Mouse (Mus musculus): ENCODE results near the gene Zfp82. TPM values are rescaled to one million over a fixed set of nuclear protein-coding genes. Genes with fewer than 3 reads are reported as not detected.

The Zfp82 gene
- polyA plus RNA-seq, 1 experiment from 2014 or later: 9.9 TPM

DNA sequence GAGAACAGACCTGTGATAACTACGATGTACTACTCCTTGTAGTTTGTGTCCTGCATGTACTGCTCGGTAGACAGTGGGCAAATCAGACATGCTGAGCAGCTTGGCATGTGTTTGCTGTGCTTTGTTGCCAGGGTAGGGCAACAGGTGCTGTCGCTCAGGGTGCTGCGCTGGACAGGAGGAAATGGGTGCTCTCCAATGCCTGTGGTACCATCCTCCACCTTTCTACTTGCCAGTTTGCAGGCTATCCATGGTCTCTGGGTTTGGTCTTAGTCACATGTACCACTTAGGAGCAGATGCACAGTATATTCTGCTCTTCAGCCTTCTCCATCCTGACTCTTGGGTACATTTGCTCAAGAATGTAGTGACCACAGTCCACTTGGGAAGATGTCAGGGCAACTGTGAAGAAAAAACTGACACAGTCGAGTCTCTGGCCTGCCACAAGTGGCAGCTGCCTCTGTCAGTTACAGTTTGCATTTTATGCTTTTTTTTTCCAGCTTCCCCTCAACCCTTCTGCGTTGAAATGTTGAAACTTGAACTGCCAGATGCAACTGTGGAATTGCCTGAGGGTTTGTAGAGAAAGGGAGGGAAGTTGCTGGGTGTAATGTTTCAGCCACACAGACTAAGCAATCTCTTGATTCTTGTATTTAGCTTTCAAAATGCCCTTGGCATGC, 64.5 kb downstream of the Zfp82 start:
- no peak for DNase-seq (ENCODE audit: low spot score)
- H3K27ac ChIP-seq (ENCODE audit: low read depth, low read length): peak overlapping the region; percentile 23; the same call in 1 of the 2 replicates
- no peaks in the 10 kb centered on the region for H3K27me3 ChIP-seq (ENCODE audit: control insufficient read depth, insufficient read depth, low read length)
- no peak overlapping the region for H3K4me2 ChIP-seq (ENCODE audit: low read depth)
- WGBS: 84% methylated on average over 6 of the region's 6 CpGs
- no peak for ATAC-seq (ENCODE audit: insufficient read depth, low FRiP score, low TSS enrichment)
- H3K36me3 ChIP-seq (ENCODE audit: control insufficient read depth, insufficient read depth, low read length): no peaks in the 10 kb centered on the region; the same call in 1 of the 2 replicates
- H3K9me3 ChIP-seq (ENCODE audit: control insufficient read depth, low read length): no peaks in the 10 kb centered on the region
- H3K4me3 ChIP-seq (ENCODE audit: low read depth, low read length): no peak overlapping the region
- peaks cover 6% of the 10 kb centered on the region for H3K4me1 ChIP-seq (ENCODE audit: control insufficient read depth, insufficient read depth, low read length)
- H3K9ac ChIP-seq (ENCODE audit: low read length): no peak overlapping the region

DNA sequence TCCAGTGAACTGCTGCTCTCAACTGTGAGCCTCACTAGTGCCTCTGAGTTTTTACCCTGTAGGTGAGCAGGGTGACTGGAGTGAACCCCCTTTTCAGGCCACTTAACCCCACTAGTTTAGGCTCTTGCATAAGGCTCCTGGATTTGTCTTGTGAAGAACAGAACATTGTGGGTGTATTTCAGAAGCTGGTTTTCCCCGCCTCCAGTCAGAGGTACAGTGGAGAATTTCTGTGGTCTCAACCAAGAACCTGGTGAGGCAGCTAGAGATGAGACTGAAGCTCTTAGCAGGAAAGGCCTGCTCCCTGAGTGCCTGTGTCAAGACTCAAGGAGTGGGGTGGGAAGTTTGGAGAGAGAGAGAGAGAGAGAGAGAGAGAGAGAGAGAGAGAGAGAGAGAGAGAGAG, 65.1 kb downstream of the Zfp82 start:
- WGBS: 95% methylated on average over 1 of the region's 1 CpGs
- DNase-seq (ENCODE audit: low spot score) (no peak), ATAC-seq (ENCODE audit: insufficient read depth, low FRiP score, low TSS enrichment) (no peak)
- Histone ChIP-seq H3K9ac (ENCODE audit: low read length) (no peak overlapping the region), H3K4me3 (ENCODE audit: low read depth, low read length) (no peak overlapping the region), H3K4me2 (ENCODE audit: low read depth) (no peak overlapping the region), H3K4me1 (ENCODE audit: control insufficient read depth, insufficient read depth, low read length) (peaks cover 6% of the 10 kb centered on the region), H3K27ac (ENCODE audit: low read depth, low read length) (no peak overlapping the region), H3K27me3 (ENCODE audit: control insufficient read depth, insufficient read depth, low read length) (no peaks in the 10 kb centered on the region), H3K9me3 (ENCODE audit: control insufficient read depth, low read length) (no peaks in the 10 kb centered on the region), H3K36me3 (ENCODE audit: control insufficient read depth, insufficient read depth, low read length) (no peaks in the 10 kb centered on the region; the same call in 1 of the 2 replicates)

Small RNAs within 50 kb of the gene (microRNA-seq; reads per million reads assigned to microRNA genes)
- gene Gm23368: not detected

Other genes starting within 250 kb of the Zfp82 start
- 12.3 and 12.4 TPM in 2 replicates for gene Zfp940, start 219.2 kb downstream of the Zfp82 start, polyA plus RNA-seq (2014; fragmentation: Nextera tagmentation; extraction: Ambion mirVana)
- gene Zfp420, start 212.9 kb downstream of the Zfp82 start, polyA plus RNA-seq (2014; fragmentation: Nextera tagmentation; extraction: Ambion mirVana): 10.7 and 12.2 TPM in 2 replicates
- gene Zfp27, start 166.3 kb downstream of the Zfp82 start, polyA plus RNA-seq (2014; fragmentation: Nextera tagmentation; extraction: Ambion mirVana): 14.4 and 15.0 TPM in 2 replicates
- 6.7 and 7.6 TPM in 2 replicates for gene Zfp383, start 164.7 kb downstream of the Zfp82 start, polyA plus RNA-seq (2014; fragmentation: Nextera tagmentation; extraction: Ambion mirVana)
- gene Zfp74, start 118.8 kb downstream of the Zfp82 start, polyA plus RNA-seq (2014; fragmentation: Nextera tagmentation; extraction: Ambion mirVana): 11.0 and 12.9 TPM in 2 replicates
- gene Zfp568, start 88.9 kb downstream of the Zfp82 start, polyA plus RNA-seq (2014; fragmentation: Nextera tagmentation; extraction: Ambion mirVana): 19.5 and 21.5 TPM in 2 replicates
- 5.3 and 5.7 TPM in 2 replicates for gene Zfp14, start 21.5 kb downstream of the Zfp82 start, polyA plus RNA-seq (2014; fragmentation: Nextera tagmentation; extraction: Ambion mirVana)
- 0.80 and 1.7 TPM in 2 replicates for gene Gm26920, start 17.5 kb upstream of the Zfp82 start, polyA plus RNA-seq (2014; fragmentation: Nextera tagmentation; extraction: Ambion mirVana)
- gene Zfp566, start 17.6 kb upstream of the Zfp82 start, polyA plus RNA-seq (2014; fragmentation: Nextera tagmentation; extraction: Ambion mirVana): 15.3 and 16.4 TPM in 2 replicates
- 136 and 140 TPM in 2 replicates for gene Zfp260, start 21.9 kb upstream of the Zfp82 start, polyA plus RNA-seq (2014; fragmentation: Nextera tagmentation; extraction: Ambion mirVana)
- gene Zfp382, start 49.0 kb upstream of the Zfp82 start, polyA plus RNA-seq (2014; fragmentation: Nextera tagmentation; extraction: Ambion mirVana): 7.4 and 10.5 TPM in 2 replicates
- 14.3 and 15.1 TPM in 2 replicates for gene Zfp146, start 96.8 kb upstream of the Zfp82 start, polyA plus RNA-seq (2014; fragmentation: Nextera tagmentation; extraction: Ambion mirVana)
- 4.5 and 5.7 TPM in 2 replicates for gene Cox7a1, start 111.2 kb upstream of the Zfp82 start, polyA plus RNA-seq (2014; fragmentation: Nextera tagmentation; extraction: Ambion mirVana)
- 45.8 and 51.8 TPM in 2 replicates for gene Capns1, start 125.9 kb upstream of the Zfp82 start, polyA plus RNA-seq (2014; fragmentation: Nextera tagmentation; extraction: Ambion mirVana)
- 179 and 195 TPM in 2 replicates for gene Polr2i, start 159.0 kb upstream of the Zfp82 start, polyA plus RNA-seq (2014; fragmentation: Nextera tagmentation; extraction: Ambion mirVana)
- 268 and 302 TPM in 2 replicates for gene Tbcb, start 159.4 kb upstream of the Zfp82 start, polyA plus RNA-seq (2014; fragmentation: Nextera tagmentation; extraction: Ambion mirVana)
- gene Ovol3, start 162.8 kb upstream of the Zfp82 start, polyA plus RNA-seq (2014; fragmentation: Nextera tagmentation; extraction: Ambion mirVana): not detected in 2 replicates
- 0.18 and 0.36 TPM in 2 replicates for gene Thap8, start 207.2 kb upstream of the Zfp82 start, polyA plus RNA-seq (2014; fragmentation: Nextera tagmentation; extraction: Ambion mirVana)
- 10.9 and 12.5 TPM in 2 replicates for gene Wdr62, start 207.5 kb upstream of the Zfp82 start, polyA plus RNA-seq (2014; fragmentation: Nextera tagmentation; extraction: Ambion mirVana)
- 100 and 102 TPM in 2 replicates for gene Clip3, start 218.8 kb upstream of the Zfp82 start, polyA plus RNA-seq (2014; fragmentation: Nextera tagmentation; extraction: Ambion mirVana)
- 87.4 and 94.0 TPM in 2 replicates for gene Alkbh6, start 235.8 kb upstream of the Zfp82 start, polyA plus RNA-seq (2014; fragmentation: Nextera tagmentation; extraction: Ambion mirVana)
- gene Syne4, start 241.9 kb upstream of the Zfp82 start, polyA plus RNA-seq (2014; fragmentation: Nextera tagmentation; extraction: Ambion mirVana): 16.6 and 18.1 TPM in 2 replicates
- not detected in 2 replicates for gene E130208F15Rik, start 248.8 kb upstream of the Zfp82 start, polyA plus RNA-seq (2014; fragmentation: Nextera tagmentation; extraction: Ambion mirVana)

Measured in neural tube, embryonic 11.5 days (tissue).